Mouse (Mus musculus): ENCODE measurements around the gene Lix1l.

GRCm38 (mm10) chr3:96603311-96603710 lies 2.4 kb downstream of the Lix1l start:
- TF ChIP-seq CTCF (IDR thresholded peaks at IDR 0.05; ENCODE audit: low read depth) (no peak), EP300 (IDR thresholded peaks at IDR 0.05; ENCODE audit: low read depth) (no peak)
